Mouse (Mus musculus) myocyte (in vitro differentiated cells): ENCODE measurements around the gene Vstm5. TPM values are rescaled to one million over a fixed set of nuclear protein-coding genes. Genes with fewer than 3 reads are reported as not detected.

Experiments used
- H3K27me3 ChIP-seq: one replicate; pipeline ENCODE4 v1.6.1; 2011; ENCODE audit not compliant: control insufficient read depth, insufficient read depth, insufficient read length
- H3K36me3 ChIP-seq: one replicate; pipeline ENCODE4 v1.6.1; 2011; ENCODE audit not compliant: control insufficient read depth, insufficient read depth
- H3K4me2 ChIP-seq: one replicate; pipeline ENCODE4 v1.6.1; 2011; ENCODE audit warnings: low read depth, control low read depth
- H3K4me3 ChIP-seq: one replicate; pipeline ENCODE4 v1.5.1; 2011; ENCODE audit warnings: mild to moderate bottlenecking, control low read depth, moderate library complexity
- H3K79me2 ChIP-seq: one replicate; pipeline ENCODE4 v1.6.1; 2011; ENCODE audit not compliant: control insufficient read depth, insufficient read depth
- H3ac ChIP-seq: one replicate; pipeline ENCODE4 v1.6.1; 2011; ENCODE audit not compliant: control insufficient read depth, insufficient read length
- CEBPB ChIP-seq: IDR thresholded peaks from 2 replicates; pipeline ENCODE4 v1.6.1; 2011; ENCODE audit warnings: mild to moderate bottlenecking, moderate library complexity; ENCODE audit not compliant: poor library complexity, insufficient read depth, severe bottlenecking
- E2F4 ChIP-seq: IDR thresholded peaks from one replicate; pipeline ENCODE4 v1.6.1; 2011; ENCODE audit warnings: mild to moderate bottlenecking, control low read depth, moderate library complexity; ENCODE audit not compliant: insufficient read depth
- MAX ChIP-seq: IDR thresholded peaks from one replicate; pipeline ENCODE4 v1.6.1; 2011; ENCODE audit warnings: low read depth, mild to moderate bottlenecking, control low read depth
- MYOD1 ChIP-seq, 3 experiments: IDR thresholded peaks; one replicate each; pipeline ENCODE4 v1.6.1; 2011; ENCODE audit warnings: control low read depth in 2 of 3, low read depth in 2 of 3, mild to moderate bottlenecking in 2 of 3, moderate library complexity in 1 of 3; ENCODE audit not compliant: insufficient read length in 2 of 3, control insufficient read depth in 1 of 3
- MYOG ChIP-seq, 3 experiments: IDR thresholded peaks; one replicate each; pipeline ENCODE4 v1.6.1; 2011; ENCODE audit warnings: control low read depth in 2 of 3, low read depth in 2 of 3, mild to moderate bottlenecking in 2 of 3; ENCODE audit not compliant: insufficient read length in 2 of 3, control insufficient read depth in 1 of 3, insufficient read depth in 1 of 3
- POLR2A ChIP-seq: IDR thresholded peaks from one replicate; pipeline ENCODE4 v1.6.1; 2011; ENCODE audit warnings: low read depth, mild to moderate bottlenecking, control low read depth, moderate library complexity; ENCODE audit not compliant: insufficient read length
- POLR2AphosphoS2 ChIP-seq: IDR thresholded peaks from one replicate; pipeline ENCODE4 v1.6.1; 2011; ENCODE audit warnings: low read depth, control low read depth; ENCODE audit not compliant: insufficient read length
- REST ChIP-seq: IDR thresholded peaks from one replicate; pipeline ENCODE4 v1.6.1; 2011; ENCODE audit warnings: mild to moderate bottlenecking, control low read depth, moderate library complexity; ENCODE audit not compliant: insufficient read depth, insufficient read length
- SRF ChIP-seq: IDR thresholded peaks from one replicate; pipeline ENCODE4 v1.6.1; 2011; ENCODE audit warnings: low read depth; ENCODE audit not compliant: control insufficient read depth, insufficient read length
- TCF12 ChIP-seq: IDR thresholded peaks from one replicate; pipeline ENCODE4 v1.6.1; 2011; ENCODE audit warnings: mild to moderate bottlenecking, control low read depth; ENCODE audit not compliant: poor library complexity, insufficient read depth, severe bottlenecking
- TCF3 ChIP-seq: IDR thresholded peaks from one replicate; pipeline ENCODE4 v1.6.1; 2011; ENCODE audit warnings: low read depth, control low read depth; ENCODE audit not compliant: insufficient read length
- USF1 ChIP-seq: IDR thresholded peaks from one replicate; pipeline ENCODE4 v1.6.1; 2011; ENCODE audit warnings: low read depth, mild to moderate bottlenecking, control low read depth, moderate library complexity
- polyA plus RNA-seq: library from polyadenylated mRNA; unstranded; fragments of >200 nt; fragmentation: generic; extraction: Trizol; gene quantifications from one replicate; pipeline ENCODE4 v1.2.1, GENCODE M21; 2012; ENCODE audit warnings: missing spikeins

The Vstm5 gene
- polyA plus RNA-seq, 1 experiment, result not detected

DNA sequence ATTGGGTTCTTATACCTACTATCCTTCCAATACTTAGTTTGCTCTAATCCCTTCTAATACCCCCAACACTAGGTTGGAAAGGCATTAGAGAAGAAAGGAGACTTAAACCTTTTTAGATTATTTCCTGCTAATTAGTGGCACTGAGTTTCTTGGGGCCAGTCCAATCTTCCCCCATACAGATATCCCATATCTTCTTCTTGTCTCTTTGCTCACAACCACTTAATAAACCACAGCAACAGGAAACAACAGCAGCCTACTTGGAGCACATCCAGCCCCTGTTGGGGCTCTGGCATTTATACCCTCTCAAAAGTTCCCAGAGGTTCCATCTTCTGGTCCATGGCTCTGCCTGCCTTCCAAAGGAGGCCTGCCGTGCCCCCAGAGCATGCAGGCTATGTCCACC, 25.1 kb upstream of the Vstm5 start:
- Histone ChIP-seq H3ac (no peak overlapping the region), H3K4me3 (no peak overlapping the region), H3K79me2 (no peaks in the 10 kb centered on the region), H3K27me3 (peaks cover 13% of the 10 kb centered on the region), H3K4me2 (no peak overlapping the region), H3K36me3 (no peaks in the 10 kb centered on the region)
- TF ChIP-seq SRF (no peak), E2F4 (no peak), MAX (no peak), CEBPB (no peak), MYOG (IDR thresholded peaks at IDR 0.05; ENCODE audit: control insufficient read depth in 1 of 3, insufficient read depth in 1 of 3, insufficient read length in 2 of 3, low read depth in 2 of 3) (no peak), POLR2AphosphoS2 (no peak), USF1 (no peak), TCF12 (no peak), MYOD1 (IDR thresholded peaks at IDR 0.05; ENCODE audit: control insufficient read depth in 1 of 3, insufficient read length in 2 of 3, low read depth in 2 of 3) (no peak), REST (no peak), POLR2A (no peak), TCF3 (no peak)

DNA sequence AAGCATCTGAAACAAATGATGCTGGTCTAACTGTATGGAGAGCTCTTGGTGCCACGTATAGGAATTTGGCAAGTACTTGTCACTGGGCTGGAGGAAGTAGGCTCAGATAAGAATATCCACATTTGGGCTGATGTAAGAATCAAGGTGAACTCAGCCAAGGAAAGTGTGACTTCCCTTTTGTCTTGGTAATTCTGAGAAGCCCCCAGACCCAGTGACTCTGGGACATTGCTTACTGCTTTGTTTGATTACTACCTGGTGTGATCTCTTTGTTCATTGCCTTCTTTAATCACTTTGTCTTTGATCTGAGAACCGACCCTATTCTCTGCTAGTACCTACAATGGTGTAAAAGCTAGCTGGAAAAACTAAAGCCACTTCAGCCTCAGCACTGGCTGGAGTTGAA, 13.9 kb upstream of the Vstm5 start:
- Histone ChIP-seq H3ac (no peak overlapping the region), H3K4me3 (no peak overlapping the region), H3K36me3 (no peaks in the 10 kb centered on the region), H3K4me2 (no peak overlapping the region), H3K27me3 (no peaks in the 10 kb centered on the region), H3K79me2 (no peaks in the 10 kb centered on the region)
- TF ChIP-seq SRF (no peak), MYOG (IDR thresholded peaks at IDR 0.05; ENCODE audit: control insufficient read depth in 1 of 3, insufficient read depth in 1 of 3, insufficient read length in 2 of 3, low read depth in 2 of 3) (no peak), E2F4 (no peak), TCF12 (no peak), POLR2AphosphoS2 (no peak), MYOD1 (IDR thresholded peaks at IDR 0.05; ENCODE audit: control insufficient read depth in 1 of 3, insufficient read length in 2 of 3, low read depth in 2 of 3) (no peak), TCF3 (no peak), CEBPB (no peak), REST (no peak), USF1 (no peak), MAX (no peak), POLR2A (no peak)

DNA sequence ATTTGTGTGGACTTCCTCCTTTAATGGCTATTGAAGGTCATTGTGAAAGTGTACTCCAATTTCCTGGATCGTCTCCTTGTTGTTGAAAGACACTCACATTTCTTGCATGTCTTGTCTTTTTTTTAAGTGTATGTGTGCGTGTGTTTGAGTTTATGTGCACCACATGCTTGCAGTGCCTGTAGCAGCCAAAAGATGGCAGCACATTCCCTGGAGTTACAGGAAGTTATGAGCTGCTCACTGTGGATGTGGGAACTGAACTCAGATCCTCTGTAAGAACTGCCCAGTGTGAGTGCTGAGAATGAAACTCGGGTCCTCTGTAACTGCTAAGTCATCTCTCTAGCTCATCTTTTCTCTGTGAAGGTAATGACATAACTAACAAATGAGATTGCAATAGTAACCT, 6.4 kb upstream of the Vstm5 start:
- H3K27me3 ChIP-seq, result no peaks in the 10 kb centered on the region
- H3ac ChIP-seq, result no peak overlapping the region
- no peaks in the 10 kb centered on the region for H3K36me3 ChIP-seq
- TF ChIP-seq POLR2AphosphoS2 (no peak), CEBPB (no peak), TCF12 (no peak), SRF (no peak), MAX (no peak)
- no peaks in the 10 kb centered on the region for H3K79me2 ChIP-seq
- H3K4me2 ChIP-seq, result no peak overlapping the region
- no peak overlapping the region for H3K4me3 ChIP-seq

DNA sequence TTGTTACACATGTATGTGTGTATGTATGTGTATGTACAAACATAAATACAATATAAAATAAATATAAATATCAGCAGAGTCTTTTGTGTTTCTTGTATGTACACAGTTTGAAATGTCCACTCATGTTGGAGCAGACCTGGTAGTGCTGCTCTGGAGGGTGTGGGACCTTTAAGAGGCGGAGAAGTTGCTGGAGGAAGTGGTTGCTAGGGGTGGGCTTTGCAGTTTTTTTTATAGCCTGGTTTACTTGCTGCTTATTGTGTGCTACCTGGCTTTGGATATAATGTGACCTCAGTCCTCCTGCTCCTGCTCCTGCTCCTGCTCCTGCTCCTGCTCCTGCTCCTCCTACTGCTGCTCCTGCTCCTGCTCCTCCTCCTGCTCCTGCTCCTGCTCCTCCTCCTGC, 5.2 kb upstream of the Vstm5 start:
- Histone ChIP-seq H3K4me2 (no peak overlapping the region), H3K36me3 (no peaks in the 10 kb centered on the region), H3K4me3 (no peak overlapping the region), H3ac (no peak overlapping the region), H3K27me3 (no peaks in the 10 kb centered on the region), H3K79me2 (no peaks in the 10 kb centered on the region)
- no peak for TF ChIP-seq E2F4
- no peak for TF ChIP-seq TCF3
- no peak for TF ChIP-seq POLR2A
- no peak for TF ChIP-seq REST
- TF ChIP-seq POLR2AphosphoS2, result no peak
- no peak for TF ChIP-seq MYOD1 (IDR thresholded peaks at IDR 0.05; ENCODE audit: control insufficient read depth in 1 of 3, insufficient read length in 2 of 3, low read depth in 2 of 3)
- TF ChIP-seq SRF, result no peak
- no peak for TF ChIP-seq MYOG (IDR thresholded peaks at IDR 0.05; ENCODE audit: control insufficient read depth in 1 of 3, insufficient read depth in 1 of 3, insufficient read length in 2 of 3, low read depth in 2 of 3)
- no peak for TF ChIP-seq USF1
- TF ChIP-seq TCF12, result no peak

DNA sequence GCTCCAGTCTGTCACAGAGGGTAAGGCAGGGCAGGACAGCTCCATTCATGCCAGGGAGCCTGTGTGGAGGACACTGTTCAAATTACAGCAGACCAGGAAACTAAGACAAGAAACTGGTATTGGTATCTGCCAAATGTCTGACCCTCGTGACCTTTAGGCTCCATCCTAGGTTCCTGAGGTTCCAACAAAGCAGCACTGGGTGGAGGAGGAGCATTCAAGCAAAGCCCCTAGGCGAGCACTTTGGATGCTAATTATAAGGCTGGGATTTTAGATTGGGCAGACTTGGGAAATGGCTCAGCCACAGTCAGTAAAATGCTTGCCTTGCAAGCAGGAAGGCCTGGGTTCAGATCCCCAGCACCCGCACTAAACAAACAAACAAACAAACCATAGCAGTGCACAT, 2.9 kb upstream of the Vstm5 start:
- no peak for TF ChIP-seq POLR2AphosphoS2
- TF ChIP-seq MYOD1 (IDR thresholded peaks at IDR 0.05; ENCODE audit: control insufficient read depth in 1 of 3, insufficient read length in 2 of 3, low read depth in 2 of 3), result no peak
- TF ChIP-seq E2F4, result no peak
- no peak for TF ChIP-seq MYOG (IDR thresholded peaks at IDR 0.05; ENCODE audit: control insufficient read depth in 1 of 3, insufficient read depth in 1 of 3, insufficient read length in 2 of 3, low read depth in 2 of 3)
- no peak for TF ChIP-seq CEBPB
- TF ChIP-seq TCF12, result no peak
- no peak for TF ChIP-seq MAX
- TF ChIP-seq SRF, result no peak
- TF ChIP-seq POLR2A, result no peak
- no peak for TF ChIP-seq TCF3
- no peak for TF ChIP-seq USF1
- TF ChIP-seq REST, result no peak
- Histone ChIP-seq H3K27me3 (no peaks in the 10 kb centered on the region), H3K36me3 (no peaks in the 10 kb centered on the region), H3K4me2 (no peak overlapping the region), H3ac (no peak overlapping the region), H3K4me3 (no peak overlapping the region), H3K79me2 (no peaks in the 10 kb centered on the region)
